Mouse (Mus musculus): ENCODE data around the gene Prune2. TPM values are rescaled to one million over a fixed set of nuclear protein-coding genes. Genes with fewer than 3 reads are reported as not detected.

Gene Prune2
- 0.09 TPM for polyA plus RNA-seq (2017; shearing (Covaris generic))

GRCm38 (mm10) chr19:16955613-16956271, at the start of gene Prune2:
Gene Prune2, plus strand, starts transcription at chr19:16956118.

Other genes starting within 250 kb of the Prune2 start
- gene Vps13a, start 175.2 kb upstream of the Prune2 start, polyA plus RNA-seq (2017; shearing (Covaris generic)) = 51.2 TPM
- not detected for gene Foxb2, start 82.3 kb upstream of the Prune2 start, polyA plus RNA-seq (2017; shearing (Covaris generic))